Mouse (Mus musculus) kidney, embryonic 14.5 days (tissue): Measurements from ENCODE around the gene Fut2. TPM values are rescaled to one million over a fixed set of nuclear protein-coding genes. Genes with fewer than 3 reads are reported as not detected.

Source experiments
- ATAC-seq: fragments of 200-750 bp; cut with Nextera tagmentation; 2 replicates; pipeline ENCODE4 v1.8.0; 2017; ENCODE audit warnings: moderate number of reproducible peaks, mild to moderate bottlenecking, moderate TSS enrichment, moderate library complexity; ENCODE audit not compliant: low FRiP score, low TSS enrichment
- H3K27ac ChIP-seq: fragments of 300-500 bp; sonication (generic); 2 replicates; pipeline ENCODE4 v1.5.1; 2014; ENCODE audit warnings: low read depth, mild to moderate bottlenecking, low read length, moderate library complexity, mixed read lengths
- H3K27me3 ChIP-seq: fragments of 300-500 bp; sonication (generic); 2 replicates; pipeline ENCODE4 v1.6.1; 2014; ENCODE audit warnings: mild to moderate bottlenecking, low read length; ENCODE audit not compliant: control insufficient read depth, insufficient read depth
- H3K36me3 ChIP-seq: fragments of 300-500 bp; sonication (generic); 2 replicates; pipeline ENCODE4 v1.6.1; 2014; ENCODE audit warnings: low read length, mixed read lengths; ENCODE audit not compliant: control insufficient read depth, insufficient read depth
- H3K4me1 ChIP-seq: fragments of 300-500 bp; sonication (generic); 2 replicates; pipeline ENCODE4 v1.6.1; 2014; ENCODE audit warnings: low read length, mixed read lengths; ENCODE audit not compliant: control insufficient read depth, insufficient read depth
- H3K4me2 ChIP-seq: fragments of 300-500 bp; sonication (generic); replicated peaks from 2 replicates; pipeline ENCODE4 v1.6.1; 2014; ENCODE audit warnings: low read depth, mild to moderate bottlenecking, low read length
- H3K4me3 ChIP-seq: fragments of 300-500 bp; sonication (generic); 2 replicates; pipeline ENCODE4 v1.5.1; 2014; ENCODE audit warnings: mild to moderate bottlenecking, low read length
- H3K9ac ChIP-seq: fragments of 300-500 bp; sonication (generic); 2 replicates; pipeline ENCODE4 v1.6.1; 2014; ENCODE audit warnings: low read depth, mild to moderate bottlenecking, low read length, moderate library complexity
- H3K9me3 ChIP-seq: fragments of 300-500 bp; sonication (generic); 2 replicates; pipeline ENCODE4 v1.6.1; 2016; ENCODE audit warnings: low read length; ENCODE audit not compliant: control insufficient read depth
- WGBS: fragments of 180-500 bp; shearing (Covaris S2); extraction: QIAGEN DNeasy Blood & Tissue Kit; methylation state at CpG from one replicate; pipeline ENCODE4 v1.1.7; 2014; 5-methylcytosine and 5-hydroxymethylcytosine counted together
- polyA plus RNA-seq: library from polyadenylated mRNA; unstranded; fragments of >200 nt; fragmentation: Nextera tagmentation; extraction: Ambion mirVana; gene quantifications from 2 replicates; pipeline ENCODE4 v1.2.1, GENCODE M21; 2014

Fut2 gene
- polyA plus RNA-seq, 1 experiment from 2014 or later: 0.26 TPM

DNA sequence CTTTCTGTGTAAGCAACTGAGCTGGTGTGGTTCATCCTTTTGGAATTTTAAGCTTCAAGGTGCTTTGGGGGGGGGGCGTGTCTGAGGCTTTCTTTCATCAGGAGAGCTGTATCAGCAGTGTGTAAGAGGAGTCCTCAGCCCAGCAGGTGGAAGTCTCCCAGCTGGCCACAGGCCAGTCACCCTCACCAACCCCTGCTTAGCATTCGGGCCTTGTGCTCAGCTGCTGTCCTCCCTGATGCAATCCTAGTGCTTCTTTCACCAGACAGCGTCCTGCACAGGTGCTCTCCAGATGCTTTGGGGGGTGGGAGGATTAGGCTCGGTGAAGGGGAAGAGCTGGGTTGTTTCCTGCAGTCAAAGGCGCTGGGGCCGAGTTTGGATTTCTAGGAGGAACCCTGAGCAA is 49.9 kb downstream of the Fut2 start:
- peaks cover 12% of the 10 kb centered on the region for H3K4me1 ChIP-seq
- H3K27me3 ChIP-seq: peaks cover 31% of the 10 kb centered on the region
- H3K4me2 ChIP-seq: no peak overlapping the region
- no peak overlapping the region for H3K27ac ChIP-seq
- H3K9me3 ChIP-seq: no peaks in the 10 kb centered on the region
- peak; percentile 59 for ATAC-seq
- H3K9ac ChIP-seq: no peak overlapping the region
- H3K4me3 ChIP-seq: no peak overlapping the region
- no peaks in the 10 kb centered on the region for H3K36me3 ChIP-seq
- WGBS: 30% methylated on average over 6 of the region's 6 CpGs

DNA sequence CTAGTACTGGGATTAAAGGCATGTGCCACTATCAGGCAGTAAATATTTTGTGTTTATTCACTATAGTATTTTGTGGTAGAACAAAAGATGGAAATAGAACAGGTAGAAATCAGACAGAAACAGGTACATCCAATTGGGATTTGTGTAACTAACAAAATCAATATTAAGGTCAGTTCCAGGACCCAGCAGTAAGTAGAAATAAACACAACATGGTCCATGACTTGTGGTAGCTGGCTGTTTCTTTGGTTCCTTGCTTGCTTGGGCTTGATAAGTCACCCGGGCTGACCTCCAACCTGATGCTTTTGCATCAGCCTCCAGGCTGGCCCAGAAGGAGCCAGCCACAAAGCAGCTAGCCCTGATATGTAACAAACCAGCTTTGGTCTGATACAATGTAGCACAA is 56.7 kb downstream of the Fut2 start:
- WGBS: 80% methylated on average over 1 of the region's 1 CpGs
- H3K4me3 ChIP-seq: no peak overlapping the region
- ATAC-seq: no peak
- H3K4me1 ChIP-seq: no peaks in the 10 kb centered on the region
- H3K9me3 ChIP-seq: no peaks in the 10 kb centered on the region
- no peak overlapping the region for H3K9ac ChIP-seq
- no peak overlapping the region for H3K4me2 ChIP-seq
- no peak overlapping the region for H3K27ac ChIP-seq
- H3K27me3 ChIP-seq: no peaks in the 10 kb centered on the region
- H3K36me3 ChIP-seq: no peaks in the 10 kb centered on the region

DNA sequence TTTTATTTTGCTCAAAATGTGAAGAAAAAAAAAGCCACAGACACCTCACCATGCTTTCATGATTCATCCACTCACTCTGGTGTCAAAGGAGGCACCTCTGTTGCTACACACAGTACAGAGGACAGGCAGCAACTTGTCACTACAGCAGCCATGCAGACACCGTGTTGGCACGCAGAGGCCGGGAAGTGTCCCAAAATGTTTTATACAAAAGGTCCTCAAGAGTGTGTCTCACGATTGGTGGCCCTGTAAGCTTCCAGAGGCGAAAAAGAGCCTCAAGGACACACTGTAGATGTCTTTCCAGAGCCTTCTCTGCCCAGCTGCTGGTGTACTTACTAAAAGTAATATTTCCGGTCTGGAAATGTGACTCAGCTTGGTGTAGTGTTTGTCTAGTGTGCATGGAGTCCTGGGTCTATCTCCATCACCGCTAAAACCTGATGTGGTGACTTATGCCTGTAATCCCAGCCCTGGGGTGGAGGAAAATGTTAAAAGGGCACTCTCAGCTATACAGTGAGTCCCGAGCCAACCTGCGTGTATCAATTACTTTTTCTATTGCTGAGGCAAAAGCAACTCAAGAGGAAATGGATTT is 60.4 kb downstream of the Fut2 start:
- Histone ChIP-seq H3K9ac (no peak overlapping the region), H3K27me3 (no peaks in the 10 kb centered on the region), H3K9me3 (no peaks in the 10 kb centered on the region), H3K27ac (no peak overlapping the region), H3K36me3 (no peaks in the 10 kb centered on the region), H3K4me3 (no peak overlapping the region), H3K4me1 (no peaks in the 10 kb centered on the region), H3K4me2 (no peak overlapping the region)
- 73% methylated on average over 9 of the region's 9 CpGs for WGBS
- ATAC-seq: no peak

DNA sequence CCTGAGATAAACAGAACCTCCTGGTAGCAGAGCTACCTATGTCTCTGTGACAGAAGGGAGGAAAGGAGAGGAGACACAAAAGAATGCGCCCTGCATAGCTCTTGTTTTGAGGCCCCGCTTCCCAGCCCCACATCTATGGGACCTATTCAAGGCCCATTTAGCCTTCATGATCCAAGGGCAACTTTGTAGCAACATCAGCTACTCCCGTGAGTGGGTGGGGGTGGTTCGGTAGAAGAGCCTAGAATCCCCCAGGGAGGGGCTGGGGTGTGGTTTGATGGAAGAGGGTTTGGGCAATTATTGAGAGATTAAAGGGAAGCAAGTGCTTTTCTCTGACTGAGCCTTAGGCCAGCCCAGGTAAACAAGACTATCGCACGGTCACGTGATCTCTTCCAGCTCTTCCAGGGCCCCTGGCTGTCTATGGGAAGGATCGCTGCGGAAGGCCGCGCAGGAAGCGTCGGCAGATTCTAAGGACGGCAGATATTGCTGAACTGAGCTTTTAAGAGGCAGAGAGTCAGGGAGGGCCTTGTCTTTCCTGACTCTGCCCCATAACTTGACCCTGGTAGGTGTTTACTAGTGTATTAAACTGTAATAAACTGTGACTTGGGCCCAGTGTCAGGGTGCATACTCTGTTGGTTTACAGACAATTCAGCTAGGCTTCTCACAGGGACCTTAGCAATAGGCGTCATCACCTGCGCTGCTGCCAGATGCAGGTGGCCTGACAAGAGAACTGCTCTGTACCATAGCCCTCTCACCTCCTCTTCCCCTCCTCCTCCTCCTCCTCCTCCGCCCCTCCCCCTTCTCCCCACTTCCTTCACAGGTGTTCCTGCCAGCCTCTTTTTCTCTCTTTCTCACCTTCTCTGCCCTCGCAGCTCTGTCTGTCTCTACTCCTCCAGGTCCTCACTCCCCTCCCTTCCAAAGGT is 67.0 kb downstream of the Fut2 start:
- Histone ChIP-seq H3K27ac (no peak overlapping the region), H3K4me1 (no peaks in the 10 kb centered on the region), H3K36me3 (no peaks in the 10 kb centered on the region), H3K9me3 (no peaks in the 10 kb centered on the region), H3K4me2 (no peak overlapping the region), H3K9ac (no peak overlapping the region), H3K27me3 (no peaks in the 10 kb centered on the region), H3K4me3 (no peak overlapping the region)
- no peak for ATAC-seq
- WGBS: 48% methylated on average over 18 of the region's 18 CpGs

Other genes starting within 250 kb of the Fut2 start
- not detected in 2 replicates for gene Lhb, start 245.6 kb downstream of the Fut2 start, polyA plus RNA-seq
- gene Gys1, start 231.6 kb downstream of the Fut2 start, polyA plus RNA-seq: 21.4 and 35.0 TPM in 2 replicates
- 158 and 228 TPM in 2 replicates for gene Ruvbl2, start 228.3 kb downstream of the Fut2 start, polyA plus RNA-seq
- gene Ftl1, start 206.5 kb downstream of the Fut2 start, polyA plus RNA-seq: 3,941 and 4,356 TPM in 2 replicates
- gene Bax, start 199.5 kb downstream of the Fut2 start, polyA plus RNA-seq: 97.3 and 110 TPM in 2 replicates
- gene Tulp2, start 184.5 kb downstream of the Fut2 start, polyA plus RNA-seq: 0.64 and 0.84 TPM in 2 replicates
- gene Gm45808, start 179.6 kb downstream of the Fut2 start, polyA plus RNA-seq: not detected in 2 replicates
- gene Dhdh, start 177.6 kb downstream of the Fut2 start, polyA plus RNA-seq: 3.3 and 3.5 TPM in 2 replicates
- gene Nucb1, start 156.0 kb downstream of the Fut2 start, polyA plus RNA-seq: 141 and 190 TPM in 2 replicates
- gene Ppp1r15a, start 140.1 kb downstream of the Fut2 start, polyA plus RNA-seq: 13.4 and 15.7 TPM in 2 replicates
- gene Plekha4, start 140.1 kb downstream of the Fut2 start, polyA plus RNA-seq: 4.7 and 5.1 TPM in 2 replicates
- gene Hsd17b14, start 111.5 kb downstream of the Fut2 start, polyA plus RNA-seq: 12.8 and 13.5 TPM in 2 replicates
- 61.1 and 73.7 TPM in 2 replicates for gene Bcat2, start 96.2 kb downstream of the Fut2 start, polyA plus RNA-seq
- not detected in 2 replicates for gene Fgf21, start 50.9 kb downstream of the Fut2 start, polyA plus RNA-seq
- 0.14 TPM in 2 replicates for gene Fut1, start 49.1 kb downstream of the Fut2 start, polyA plus RNA-seq
- gene Izumo1, start 44.6 kb downstream of the Fut2 start, polyA plus RNA-seq: 0.11 and 0.23 TPM in 2 replicates
- gene Rasip1, start 38.9 kb downstream of the Fut2 start, polyA plus RNA-seq: 12.1 and 18.7 TPM in 2 replicates
- gene Mamstr, start 26.4 kb downstream of the Fut2 start, polyA plus RNA-seq: 3.6 and 5.0 TPM in 2 replicates
- gene Ntn5, start 17.6 kb upstream of the Fut2 start, polyA plus RNA-seq: 0.20 and 0.27 TPM in 2 replicates
- gene Sec1, start 28.0 kb upstream of the Fut2 start, polyA plus RNA-seq: 0.17 and 0.28 TPM in 2 replicates
- 6.9 and 11.9 TPM in 2 replicates for gene Car11, start 33.4 kb upstream of the Fut2 start, polyA plus RNA-seq
- gene Dbp, start 38.7 kb upstream of the Fut2 start, polyA plus RNA-seq: 6.6 and 7.7 TPM in 2 replicates
- gene Rpl18, start 49.1 kb upstream of the Fut2 start, polyA plus RNA-seq: 1,328 and 1,679 TPM in 2 replicates
- gene Sphk2, start 51.6 kb upstream of the Fut2 start, polyA plus RNA-seq: 16.8 and 23.9 TPM in 2 replicates
- 1.2 and 2.1 TPM in 2 replicates for gene Fam83e, start 54.8 kb upstream of the Fut2 start, polyA plus RNA-seq
- gene Spaca4, start 59.4 kb upstream of the Fut2 start, polyA plus RNA-seq: 0.29 TPM in 1 of 2 replicates, not detected in the other
- 2.8 and 4.2 TPM in 2 replicates for gene Lmtk3, start 117.3 kb upstream of the Fut2 start, polyA plus RNA-seq
- 3.2 and 3.8 TPM in 2 replicates for gene Sult2b1, start 118.3 kb upstream of the Fut2 start, polyA plus RNA-seq
- gene Cyth2, start 148.2 kb upstream of the Fut2 start, polyA plus RNA-seq: 109 and 111 TPM in 2 replicates
- gene Kcnj14, start 158.4 kb upstream of the Fut2 start, polyA plus RNA-seq: 1.2 and 1.3 TPM in 2 replicates
- 69.5 and 93.5 TPM in 2 replicates for gene Grwd1, start 164.6 kb upstream of the Fut2 start, polyA plus RNA-seq
- gene Kdelr1, start 206.4 kb upstream of the Fut2 start, polyA plus RNA-seq: 145 and 184 TPM in 2 replicates
- 0.28 and 0.37 TPM in 2 replicates for gene Grin2d, start 212.0 kb upstream of the Fut2 start, polyA plus RNA-seq
- gene Syngr4, start 230.3 kb upstream of the Fut2 start, polyA plus RNA-seq: 0.90 and 2.1 TPM in 2 replicates
- 4.5 and 5.0 TPM in 2 replicates for gene Tmem143, start 230.5 kb upstream of the Fut2 start, polyA plus RNA-seq